Mouse (Mus musculus) pancreas, adult 10 weeks (tissue): ENCODE results near the gene Irx2. TPM values are rescaled to one million over a fixed set of nuclear protein-coding genes. Genes with fewer than 3 reads are reported as not detected.

ENCODE experiments used
- polyA plus RNA-seq: library from polyadenylated mRNA; stranded (reverse); fragments of 350-450 nt; fragmentation: Illumina TruSeq; extraction: RNeasy Lipid Tissue Mini Kit (QIAGEN cat#74804); gene quantifications from one replicate; pipeline ENCODE4 v1.2.3, GENCODE M21; 2015; ENCODE audit warnings: low read depth, low replicate concordance; ENCODE audit not compliant: insufficient read depth

Irx2 gene
- polyA plus RNA-seq = 2.7 TPM

GRCm38 (mm10) chr13:72628462-72628916 lies at the start of gene Irx2:
Gene Irx2 (plus strand): TSS chr13:72628820.

